Mouse (Mus musculus) kidney, postnatal 0 days (tissue): ENCODE data around the gene Hnrnpf. TPM values are rescaled to one million over a fixed set of nuclear protein-coding genes. Genes with fewer than 3 reads are reported as not detected.

Experiments used
- ATAC-seq: fragments of 200-750 bp; cut with Nextera tagmentation; replicated peaks from 2 replicates; pipeline ENCODE4 v1.8.0; 2017; ENCODE audit warnings: low read depth, moderate number of reproducible peaks, moderate TSS enrichment, moderate library complexity; ENCODE audit not compliant: low FRiP score
- DNase-seq: peaks from one replicate; pipeline ENCODE4 v3.0.0-alpha.2; 2016; ENCODE audit warnings: low spot score
- H3K27ac ChIP-seq: fragments of 300-500 bp; sonication (generic); 2 replicates; pipeline ENCODE4 v1.5.1; 2014; ENCODE audit warnings: mild to moderate bottlenecking
- H3K27me3 ChIP-seq: fragments of 300-500 bp; sonication (generic); 2 replicates; pipeline ENCODE4 v1.6.1; 2014; ENCODE audit warnings: low read length, mixed read lengths; ENCODE audit not compliant: insufficient read depth
- H3K36me3 ChIP-seq: fragments of 300-500 bp; sonication (generic); 2 replicates; pipeline ENCODE4 v1.6.1; 2014; ENCODE audit warnings: low read length, mixed read lengths; ENCODE audit not compliant: insufficient read depth
- H3K4me1 ChIP-seq: fragments of 300-500 bp; sonication (generic); replicated peaks from 2 replicates; pipeline ENCODE4 v1.6.1; 2014; ENCODE audit warnings: antibody characterized with exemption, low read length, mixed read lengths; ENCODE audit not compliant: insufficient read depth
- H3K4me2 ChIP-seq: fragments of 300-500 bp; sonication (generic); 2 replicates; pipeline ENCODE4 v1.6.1; 2014; ENCODE audit warnings: mild to moderate bottlenecking, low read length, moderate library complexity, mixed read lengths
- H3K4me3 ChIP-seq: fragments of 300-500 bp; sonication (generic); replicated peaks from 2 replicates; pipeline ENCODE4 v1.5.1; 2014; ENCODE audit warnings: low read depth, low read length
- H3K9ac ChIP-seq: fragments of 300-500 bp; sonication (generic); 2 replicates; pipeline ENCODE4 v1.6.1; 2014; ENCODE audit warnings: low read depth, low read length
- H3K9me3 ChIP-seq: fragments of 300-500 bp; sonication (generic); replicated peaks from 2 replicates; pipeline ENCODE4 v1.6.1; 2016; ENCODE audit warnings: low read length, inconsistent platforms, mixed read lengths
- CTCF ChIP-seq: IDR thresholded peaks from 2 replicates; pipeline ENCODE4 v1.5.1; 2016; ENCODE audit warnings: antibody characterized with exemption, low read depth, mild to moderate bottlenecking, moderate library complexity
- WGBS: fragments of 180-500 bp; shearing (Covaris S2); extraction: QIAGEN DNeasy Blood & Tissue Kit; methylation state at CpG from one replicate; pipeline ENCODE4 v1.1.7; 2014; 5-methylcytosine and 5-hydroxymethylcytosine counted together
- polyA plus RNA-seq: library from polyadenylated mRNA; unstranded; fragments of >200 nt; fragmentation: Nextera tagmentation; extraction: Ambion mirVana; gene quantifications from 2 replicates; pipeline ENCODE4 v1.2.1, GENCODE M21; 2015

Hnrnpf gene
- polyA plus RNA-seq, 1 experiment from 2014 or later, result 555 TPM

DNA sequence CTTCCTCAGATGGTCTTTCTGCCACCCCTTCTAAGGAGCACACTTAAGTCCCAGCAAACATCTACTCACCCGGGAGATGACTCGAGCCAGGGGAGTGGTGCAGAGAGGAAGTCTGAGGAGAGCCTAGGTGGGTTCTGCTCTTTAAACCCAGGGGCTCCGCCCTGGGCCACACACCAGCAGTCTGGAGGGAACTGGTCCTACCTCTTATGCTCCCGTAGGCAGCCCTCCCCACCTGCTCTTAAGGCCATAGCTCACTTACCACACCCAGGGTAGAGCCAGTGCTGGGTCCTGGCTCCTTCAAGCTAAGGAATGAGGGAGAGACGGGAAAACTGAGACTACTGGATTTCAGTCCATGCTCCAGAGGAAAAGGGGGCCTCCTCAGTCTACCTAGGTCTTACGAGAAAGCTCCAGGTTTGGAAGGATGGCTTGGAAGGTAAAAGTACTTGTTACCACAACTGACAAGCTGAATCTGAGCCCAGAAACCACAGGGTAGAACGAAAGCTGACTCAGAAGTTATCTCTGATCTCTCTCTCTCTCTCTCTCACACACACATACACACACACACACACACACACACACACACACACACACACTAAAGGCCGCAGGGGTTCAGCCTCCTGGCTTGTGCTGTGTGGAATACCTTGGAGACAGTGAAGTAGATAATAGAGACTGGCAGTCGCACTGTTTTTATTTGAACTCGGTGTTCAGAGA, 37.3 kb downstream of the Hnrnpf start, which contains the start of gene Fxyd4:
Gene Fxyd4, minus strand, starts transcription at position 471 of the 711 bp plus-strand sequence.
- Histone ChIP-seq H3K36me3 (no peaks in the 10 kb centered on the region), H3K4me2 (no peak within 1 kb of the TSS), H3K4me3 (no peak within 1 kb of the TSS), H3K9ac (no peak within 1 kb of the TSS), H3K27me3 (no peaks in the 10 kb centered on the region), H3K9me3 (no peaks in the 10 kb centered on the region), H3K27ac (peak within 1 kb of the TSS; percentile 57; the same call in 1 of the 2 replicates), H3K4me1 (no peaks in the 10 kb centered on the region; the same call in 1 of the 2 replicates)
- ATAC-seq (peak; percentile 80; the same call in 1 of the 2 replicates), DNase-seq (no peak)
- WGBS, result 66% methylated on average over 10 of the region's 10 CpGs
- TF ChIP-seq CTCF, result no peak

DNA sequence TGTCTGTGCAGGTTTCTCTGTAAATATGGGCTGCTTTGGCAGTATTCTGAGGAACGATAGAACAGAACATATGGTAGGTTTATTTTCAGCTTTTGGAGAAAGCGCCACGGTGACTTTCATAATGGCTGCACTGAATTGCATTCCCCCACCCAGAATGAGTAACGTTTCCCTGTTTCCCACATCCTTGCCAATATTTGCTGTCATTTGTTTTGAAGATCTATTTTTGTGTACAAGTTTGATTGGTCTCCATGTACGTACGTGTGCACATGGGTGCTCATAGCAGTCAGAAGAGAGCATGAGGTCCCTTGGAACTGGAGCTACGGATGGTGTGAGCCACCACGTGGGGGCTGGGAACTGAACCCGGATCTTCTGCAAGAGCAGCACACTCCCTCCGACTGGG, 38.8 kb downstream of the Hnrnpf start:
- no peaks in the 10 kb centered on the region for H3K4me1 ChIP-seq
- 88% methylated on average over 10 of the region's 10 CpGs for WGBS
- no peak for TF ChIP-seq CTCF
- no peaks in the 10 kb centered on the region for H3K27me3 ChIP-seq
- H3K4me2 ChIP-seq, result no peak overlapping the region
- no peaks in the 10 kb centered on the region for H3K36me3 ChIP-seq
- ATAC-seq, result no peak
- no peaks in the 10 kb centered on the region for H3K9me3 ChIP-seq
- H3K9ac ChIP-seq, result no peak overlapping the region
- no peak overlapping the region for H3K4me3 ChIP-seq
- no peak overlapping the region for H3K27ac ChIP-seq
- DNase-seq, result no peak

DNA sequence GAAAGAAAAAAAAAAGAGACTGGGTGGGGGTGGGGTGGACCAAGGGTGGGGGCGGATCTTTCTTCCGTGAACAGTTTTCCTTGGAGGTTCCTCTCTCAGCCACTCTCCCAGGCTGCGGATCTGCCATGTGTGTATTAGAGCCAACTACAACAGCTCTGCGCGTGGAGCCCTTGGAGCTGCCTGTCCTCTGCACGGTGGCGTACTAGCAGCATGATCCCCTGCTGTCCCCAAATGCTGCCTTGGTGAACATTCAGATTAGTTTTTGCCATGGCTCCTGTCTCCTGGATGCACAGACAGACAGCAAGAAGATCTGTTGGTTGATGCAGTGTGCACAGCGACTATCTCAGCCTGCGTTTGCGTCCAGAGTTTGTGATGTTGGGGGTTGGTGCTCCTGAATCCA, 42.6 kb downstream of the Hnrnpf start:
- Histone ChIP-seq H3K4me3 (no peak overlapping the region), H3K27me3 (no peaks in the 10 kb centered on the region), H3K36me3 (no peaks in the 10 kb centered on the region), H3K9ac (no peak overlapping the region), H3K9me3 (no peaks in the 10 kb centered on the region), H3K4me2 (no peak overlapping the region), H3K4me1 (no peaks in the 10 kb centered on the region), H3K27ac (no peak overlapping the region)
- no peak for TF ChIP-seq CTCF
- 75% methylated on average over 10 of the region's 10 CpGs for WGBS
- DNase-seq (no peak), ATAC-seq (no peak)

DNA sequence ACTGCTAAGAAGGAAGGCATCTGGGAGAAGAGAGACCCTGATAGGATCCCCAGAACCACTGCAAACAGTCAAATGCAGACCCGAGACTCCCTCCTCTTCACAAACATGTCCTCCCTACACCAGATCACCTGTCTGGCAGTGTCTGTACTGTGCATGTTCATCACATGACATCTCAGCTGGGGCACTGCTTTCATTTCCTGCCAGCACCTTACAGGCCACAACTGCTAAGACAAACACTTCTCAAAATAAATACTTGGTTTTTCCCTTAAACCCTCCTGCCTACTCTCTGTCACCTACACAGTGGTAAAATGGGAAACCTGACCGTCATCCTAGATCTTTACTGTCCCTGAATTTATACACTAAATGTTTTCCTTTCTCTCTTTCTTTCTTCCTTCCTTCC, 43.8 kb downstream of the Hnrnpf start:
- Histone ChIP-seq H3K9me3 (no peaks in the 10 kb centered on the region), H3K36me3 (no peaks in the 10 kb centered on the region), H3K4me3 (no peak overlapping the region), H3K4me1 (no peaks in the 10 kb centered on the region), H3K4me2 (no peak overlapping the region), H3K27me3 (no peaks in the 10 kb centered on the region), H3K27ac (no peak overlapping the region), H3K9ac (no peak overlapping the region)
- no peak for TF ChIP-seq CTCF
- no peak for ATAC-seq
- DNase-seq, result no peak
- WGBS, result 81% methylated on average over 2 of the region's 2 CpGs

DNA sequence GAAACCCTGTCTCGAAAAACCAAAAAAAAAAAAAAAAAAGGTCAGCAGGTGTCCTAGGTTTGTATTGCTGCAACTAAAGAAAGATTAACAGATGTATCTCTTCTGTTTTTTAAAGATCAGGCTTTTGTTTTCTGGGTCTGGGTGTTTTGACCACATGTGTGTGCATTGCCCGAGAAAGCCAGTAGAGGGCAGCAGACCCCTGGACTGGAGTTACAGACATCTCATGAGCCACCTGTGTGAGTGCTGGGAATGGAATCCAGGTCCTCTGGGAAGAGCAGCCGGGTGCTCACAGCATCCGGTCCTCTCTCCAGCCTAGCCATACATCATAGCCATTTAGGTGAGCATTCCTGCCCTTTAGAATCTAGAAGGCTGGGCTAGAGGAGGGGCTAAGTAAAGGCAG, 52.2 kb downstream of the Hnrnpf start:
- Histone ChIP-seq H3K9me3 (no peaks in the 10 kb centered on the region), H3K4me2 (no peak overlapping the region), H3K4me3 (no peak overlapping the region), H3K36me3 (no peaks in the 10 kb centered on the region), H3K27ac (no peak overlapping the region), H3K27me3 (no peaks in the 10 kb centered on the region), H3K9ac (no peak overlapping the region), H3K4me1 (0 out of 2 replicates have a peak, but pooled peaks cover 3% of the 10 kb centered on the region)
- WGBS, result 91% methylated on average over 4 of the region's 4 CpGs
- ATAC-seq, result no peak
- DNase-seq, result no peak
- TF ChIP-seq CTCF, result peak; percentile 29; the same call in 1 of the 2 replicates

DNA sequence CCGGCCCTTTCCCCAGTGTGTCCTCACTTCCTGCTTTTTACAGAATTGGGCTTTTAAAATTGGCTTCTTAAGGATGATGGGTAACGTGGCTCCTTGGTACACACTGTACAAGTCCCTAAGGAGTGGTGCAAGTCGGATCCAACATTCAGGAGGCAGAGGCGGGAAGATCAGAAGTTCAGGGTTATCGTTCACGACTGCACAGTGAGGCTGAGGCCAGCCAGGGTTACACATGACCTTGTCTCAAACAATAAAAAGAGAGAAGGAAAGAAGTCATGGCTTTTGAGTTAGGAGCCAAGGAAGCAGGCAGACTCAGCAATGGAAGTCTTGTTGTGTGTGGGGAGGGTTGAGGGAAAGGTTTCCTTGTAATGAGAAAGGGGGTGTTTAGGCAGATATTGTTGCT, 56.0 kb downstream of the Hnrnpf start:
- no peaks in the 10 kb centered on the region for H3K27me3 ChIP-seq
- H3K4me3 ChIP-seq, result no peak overlapping the region
- no peaks in the 10 kb centered on the region for H3K36me3 ChIP-seq
- H3K27ac ChIP-seq, result peak overlapping the region; percentile 19
- TF ChIP-seq CTCF, result no peak
- H3K4me1 ChIP-seq, result 0 out of 2 replicates have a peak, but pooled peaks cover 3% of the 10 kb centered on the region
- WGBS, result 44% methylated on average over 6 of the region's 6 CpGs
- H3K9me3 ChIP-seq, result no peaks in the 10 kb centered on the region
- ATAC-seq, result no peak
- DNase-seq, result no peak
- H3K9ac ChIP-seq, result no peak overlapping the region
- H3K4me2 ChIP-seq, result no peak overlapping the region
